Mouse (Mus musculus): ENCODE results near the gene Kif5c.

Kif5c gene

DNA sequence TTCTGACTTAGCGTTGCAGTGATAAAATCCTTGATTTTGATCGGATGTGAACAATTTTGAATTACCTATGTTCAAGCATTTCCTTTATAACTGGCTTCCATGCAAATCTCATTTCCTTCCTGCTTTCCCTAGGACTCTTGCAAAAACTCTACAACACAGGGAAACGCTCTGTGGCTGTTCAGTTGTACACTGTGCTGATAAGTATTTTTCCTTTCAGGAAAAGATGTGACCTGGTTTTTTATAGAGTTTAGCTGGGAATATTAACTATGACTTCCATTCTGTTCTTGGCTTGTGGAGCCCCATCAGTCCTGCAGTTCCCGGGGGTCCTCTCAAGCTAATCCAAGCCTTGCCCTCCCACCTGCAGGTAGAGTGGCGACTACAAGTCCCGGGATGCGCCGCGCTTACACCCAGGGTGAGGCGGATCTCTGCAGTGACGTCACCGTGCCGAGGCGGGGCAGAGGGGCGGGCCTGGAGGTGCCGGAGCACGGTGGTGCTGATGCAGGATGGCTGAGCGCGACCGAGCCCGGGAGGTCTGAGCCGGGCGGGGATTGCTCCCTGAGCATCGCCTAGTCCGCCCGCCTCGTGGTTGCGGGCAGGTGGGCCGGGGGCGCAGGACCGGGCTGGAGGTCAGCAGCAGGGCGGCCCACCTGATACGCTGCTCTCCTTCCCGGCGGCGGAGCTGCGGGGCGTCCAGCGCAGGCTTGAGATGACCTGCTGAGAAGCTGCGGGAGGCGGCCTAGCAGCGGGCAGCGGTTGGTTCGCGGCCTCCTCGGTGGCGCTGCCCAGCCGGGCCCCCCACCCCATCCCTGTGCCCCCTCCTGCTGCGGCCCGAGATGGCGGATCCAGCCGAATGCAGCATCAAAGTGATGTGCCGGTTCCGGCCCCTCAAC, at the start of gene Kif5c:
Kif5c (plus strand) TSS at position 470 of the 890 bp plus-strand sequence.
- peak; percentile 96 for DNase-seq (ENCODE audit: low spot score)

DNA sequence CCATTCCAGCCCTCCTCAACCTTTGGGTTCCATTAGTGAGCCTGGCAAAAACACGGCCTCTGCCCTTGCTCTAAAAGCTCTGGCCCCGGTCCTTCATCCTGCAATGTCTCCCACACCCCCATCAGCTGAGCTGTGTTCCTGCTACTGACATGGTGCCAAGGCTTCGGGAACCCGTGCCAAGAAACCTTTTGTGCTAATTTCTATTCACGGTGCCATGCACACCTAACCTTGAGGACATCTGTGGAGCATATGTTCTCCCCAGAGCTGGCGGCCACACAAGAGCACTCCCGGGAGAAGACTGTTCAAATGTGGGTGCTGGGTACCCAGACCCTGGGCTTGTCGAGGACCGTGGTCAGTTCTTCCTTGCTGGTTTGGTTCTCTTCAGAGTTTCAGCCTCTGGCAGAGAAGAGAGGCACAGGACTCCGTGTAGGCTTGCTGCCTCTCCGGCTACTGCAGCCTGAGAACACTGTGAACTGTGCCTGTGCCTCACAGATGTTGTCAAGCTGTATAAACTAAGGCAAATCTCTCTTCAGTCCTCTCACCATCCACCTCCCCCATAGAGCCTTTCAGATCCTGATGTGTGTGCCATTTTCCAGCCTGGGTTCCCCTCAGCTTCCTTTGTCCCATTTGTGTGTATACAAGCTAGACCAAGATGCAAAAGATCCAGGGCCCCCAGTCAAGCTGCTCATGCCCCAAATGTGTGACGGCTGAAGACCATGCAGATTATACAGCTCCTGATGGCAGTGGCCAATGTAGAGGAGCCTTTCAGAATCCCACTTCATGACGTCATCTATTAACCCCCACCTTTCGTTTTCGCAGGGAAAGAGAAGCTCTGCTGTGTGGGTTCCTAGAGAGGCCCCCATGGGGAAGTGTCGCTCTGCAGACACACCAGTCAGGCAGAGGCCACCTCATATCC, 49.0 kb upstream of the Kif5c start:
- DNase-seq (ENCODE audit: low spot score) = peak; percentile 26

DNA sequence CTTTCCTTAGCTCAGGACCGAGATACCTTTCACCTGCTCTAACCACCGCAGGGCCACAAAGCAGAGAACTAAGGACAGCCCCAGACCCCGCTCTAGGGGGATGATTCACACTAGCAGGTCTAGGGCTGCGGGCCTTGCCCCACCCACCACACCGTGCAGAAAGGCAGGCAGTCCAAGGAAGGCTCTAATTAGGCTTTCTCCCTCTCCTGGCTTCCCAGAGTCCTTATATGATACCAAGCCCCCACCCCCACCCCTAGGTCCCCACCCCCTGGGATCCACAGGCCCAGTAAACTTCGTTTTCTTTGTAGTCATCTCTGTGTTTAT, 48.4 kb upstream of the Kif5c start:
- no peak for DNase-seq (ENCODE audit: low spot score)

- no peak for DNase-seq (ENCODE audit: low spot score)
Observed at GRCm38 (mm10) chr2:49571159-49571920, 47.8 kb upstream of the Kif5c start.

DNA sequence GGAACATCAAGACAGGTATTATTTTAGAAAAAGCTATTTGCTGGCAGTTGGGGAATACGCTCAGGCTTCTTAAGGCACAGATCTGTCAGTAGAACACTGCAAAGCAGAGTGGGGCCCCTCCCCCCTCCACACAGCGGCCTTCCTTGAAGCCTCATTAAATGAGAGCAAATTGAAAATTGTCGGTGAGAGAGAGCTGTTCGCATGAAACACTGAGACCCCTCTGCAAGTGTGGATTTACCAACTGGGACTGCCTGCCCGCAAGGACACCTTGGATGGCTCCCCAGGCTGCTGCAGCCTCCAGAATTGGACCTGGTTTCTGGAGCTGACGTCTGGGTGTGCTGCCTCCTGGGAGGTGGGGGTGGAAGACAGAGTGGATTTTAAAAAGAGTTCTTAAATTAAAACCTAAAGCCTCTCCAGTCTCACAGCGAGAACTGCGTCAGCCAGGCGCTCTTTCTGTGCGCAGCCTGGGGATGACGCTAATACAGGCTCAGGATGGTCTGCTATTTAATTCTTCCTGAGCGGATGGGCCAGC, 46.9 kb upstream of the Kif5c start:
- DNase-seq (ENCODE audit: low spot score) = peak; percentile 23

DNA sequence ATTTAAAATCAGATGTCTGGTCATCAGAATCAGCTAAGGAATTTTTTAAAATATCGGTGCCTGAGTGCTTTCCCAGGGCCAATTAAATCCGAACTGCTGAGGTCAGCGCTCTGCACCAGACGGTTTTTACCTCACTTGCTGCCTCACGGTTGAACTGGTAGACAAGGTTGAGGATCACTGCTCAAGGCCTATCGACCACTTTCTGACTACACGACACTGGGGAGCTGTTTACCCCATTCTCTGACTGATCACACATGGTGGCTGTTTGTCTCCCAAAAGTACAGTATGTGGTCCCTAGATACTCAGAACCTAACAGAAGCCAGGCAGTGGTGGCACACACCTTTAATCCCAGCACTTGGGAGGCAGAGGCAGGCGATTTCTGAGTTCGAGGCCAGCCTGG, 46.4 kb upstream of the Kif5c start:
- DNase-seq (ENCODE audit: low spot score) = no peak

DNA sequence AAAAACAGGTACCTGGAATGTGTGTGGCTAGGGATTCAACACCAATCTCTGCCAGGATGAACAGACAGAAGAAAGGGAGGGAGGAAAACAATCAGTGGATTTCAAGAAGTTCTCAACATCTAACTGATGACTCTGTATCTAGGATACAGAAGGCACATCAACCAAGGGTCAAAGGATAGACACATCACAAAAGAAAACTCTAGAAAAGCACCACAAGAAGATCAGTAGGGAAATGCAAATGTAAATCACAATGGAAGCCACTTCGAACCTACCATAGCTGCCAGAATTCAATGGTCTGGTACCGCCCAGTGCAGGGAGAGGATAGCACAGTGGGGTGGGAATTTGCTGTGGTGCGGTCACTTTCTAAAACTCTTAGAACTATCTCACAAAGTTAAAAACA, 45.8 kb upstream of the Kif5c start:
- DNase-seq (ENCODE audit: low spot score) = no peak

GRCm38 (mm10) chr2:49580585-49580984, 38.5 kb upstream of the Kif5c start:
- no peak for DNase-seq (ENCODE audit: low spot score)

- DNase-seq (ENCODE audit: low spot score) = no peak
Observed at GRCm38 (mm10) chr2:49582546-49582945, 36.6 kb upstream of the Kif5c start.

- no peak for DNase-seq (ENCODE audit: low spot score)
Observed at GRCm38 (mm10) chr2:49583311-49583710, 35.8 kb upstream of the Kif5c start.

- no peak for DNase-seq (ENCODE audit: low spot score)
Observed at GRCm38 (mm10) chr2:49590450-49590849, 28.6 kb upstream of the Kif5c start.

DNA sequence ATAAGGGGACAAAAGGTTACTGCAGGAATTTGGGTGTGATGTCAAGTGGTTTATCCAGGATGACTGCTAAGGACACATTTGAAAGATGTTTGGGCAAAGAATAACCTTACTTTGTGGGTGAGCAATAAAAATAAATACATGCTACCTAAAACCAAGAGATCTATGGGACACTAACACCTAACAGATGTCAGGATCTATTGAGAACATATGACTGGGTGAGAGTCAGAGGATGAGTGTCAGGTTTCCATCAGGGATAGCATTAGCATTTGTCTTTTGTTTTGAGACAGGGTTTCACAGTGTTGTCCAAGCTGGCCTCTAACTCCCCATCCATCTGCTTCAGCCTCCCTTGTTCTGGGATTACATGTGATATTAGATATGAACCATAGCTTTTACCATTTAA, 26.2 kb upstream of the Kif5c start:
- peak; percentile 47 for DNase-seq (ENCODE audit: low spot score)

DNA sequence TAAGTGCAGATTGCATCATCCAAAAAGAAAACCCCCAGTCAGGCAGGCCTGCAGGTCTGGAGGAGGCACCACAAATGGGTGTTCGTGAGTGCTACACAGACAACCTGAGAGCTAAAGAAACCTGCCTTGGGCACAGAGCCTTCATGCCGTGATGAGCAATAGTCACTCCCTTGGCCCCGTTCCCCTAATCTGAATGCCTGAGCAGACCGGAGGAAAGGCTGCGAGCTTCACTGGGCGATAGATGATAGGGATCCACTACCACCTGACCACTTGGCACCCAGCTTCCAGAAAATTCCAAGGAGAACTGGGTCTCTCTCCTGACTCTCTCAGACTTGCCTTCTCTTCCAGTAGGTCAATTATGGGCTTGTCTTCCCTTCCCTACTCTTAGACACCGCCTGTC, 24.2 kb upstream of the Kif5c start:
- no peak for DNase-seq (ENCODE audit: low spot score)

GRCm38 (mm10) chr2:49596318-49596717, 22.8 kb upstream of the Kif5c start:
- no peak for DNase-seq (ENCODE audit: low spot score)

GRCm38 (mm10) chr2:49600021-49600681, 18.9 kb upstream of the Kif5c start:
- DNase-seq (ENCODE audit: low spot score) = peak; percentile 12

- no peak for DNase-seq (ENCODE audit: low spot score)
Observed at GRCm38 (mm10) chr2:49602791-49603349, 16.2 kb upstream of the Kif5c start.

- no peak for DNase-seq (ENCODE audit: low spot score)
Observed at GRCm38 (mm10) chr2:49609611-49610010, 9.5 kb upstream of the Kif5c start.

DNA sequence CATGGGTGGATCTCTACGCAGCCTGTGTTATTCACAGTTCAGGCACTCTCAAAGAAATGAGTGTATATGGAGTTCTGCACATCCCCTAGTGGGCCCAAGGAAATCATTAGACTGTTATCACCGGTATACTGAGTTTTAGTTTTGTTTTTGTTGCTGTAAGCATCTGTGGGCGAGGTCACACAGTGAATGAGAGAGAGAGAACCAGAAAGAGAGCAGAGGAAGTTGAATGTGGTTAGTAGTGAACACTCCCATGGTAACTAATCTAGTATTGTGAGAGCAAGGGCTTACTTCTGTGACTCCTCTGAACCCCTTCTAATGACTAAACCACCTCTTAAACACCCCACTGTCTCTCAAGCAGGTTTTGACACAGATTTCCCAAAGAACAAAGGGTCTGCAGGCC, 2.3 kb upstream of the Kif5c start:
- DNase-seq (ENCODE audit: low spot score) = no peak

DNA sequence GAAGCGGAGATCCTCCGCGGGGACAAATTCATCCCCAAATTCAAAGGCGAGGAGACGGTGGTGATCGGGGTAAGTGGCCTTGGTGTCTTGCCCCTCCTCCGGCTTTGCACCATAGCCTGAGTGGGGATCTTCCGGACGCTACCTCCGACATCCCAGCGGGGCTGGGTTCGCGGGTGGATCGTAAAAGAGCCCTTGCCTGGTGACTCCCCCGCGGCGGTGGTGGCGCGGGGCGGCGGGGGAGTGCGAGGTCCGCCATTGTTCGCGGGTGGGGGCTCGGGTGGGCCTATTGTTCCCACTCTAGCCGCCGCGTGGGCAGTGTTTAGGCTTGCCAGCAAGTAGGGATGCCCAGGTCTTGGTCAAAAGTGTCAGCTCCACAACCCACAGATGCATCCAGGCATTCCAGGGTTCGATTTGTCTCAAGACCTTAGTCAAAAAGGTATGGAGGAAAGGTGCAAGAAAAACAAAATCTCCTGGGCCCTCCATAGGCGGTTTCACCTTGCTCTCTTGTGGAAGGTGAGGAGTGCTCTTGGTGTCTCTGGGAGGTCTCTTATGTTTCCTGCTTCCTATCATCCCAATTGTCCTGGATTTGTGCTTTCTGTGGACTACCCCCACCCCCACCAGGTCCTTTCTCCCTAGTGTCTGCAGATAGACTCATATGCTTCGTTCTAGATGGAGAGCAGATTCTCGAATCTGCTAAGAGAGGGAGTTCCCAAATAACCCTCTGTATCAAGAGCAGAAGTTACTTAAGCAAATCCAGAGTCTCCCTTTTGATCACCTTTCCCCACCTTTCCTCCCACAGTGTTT, 823 bp downstream of the Kif5c start:
- DNase-seq (ENCODE audit: low spot score) = peak; percentile 18

DNA sequence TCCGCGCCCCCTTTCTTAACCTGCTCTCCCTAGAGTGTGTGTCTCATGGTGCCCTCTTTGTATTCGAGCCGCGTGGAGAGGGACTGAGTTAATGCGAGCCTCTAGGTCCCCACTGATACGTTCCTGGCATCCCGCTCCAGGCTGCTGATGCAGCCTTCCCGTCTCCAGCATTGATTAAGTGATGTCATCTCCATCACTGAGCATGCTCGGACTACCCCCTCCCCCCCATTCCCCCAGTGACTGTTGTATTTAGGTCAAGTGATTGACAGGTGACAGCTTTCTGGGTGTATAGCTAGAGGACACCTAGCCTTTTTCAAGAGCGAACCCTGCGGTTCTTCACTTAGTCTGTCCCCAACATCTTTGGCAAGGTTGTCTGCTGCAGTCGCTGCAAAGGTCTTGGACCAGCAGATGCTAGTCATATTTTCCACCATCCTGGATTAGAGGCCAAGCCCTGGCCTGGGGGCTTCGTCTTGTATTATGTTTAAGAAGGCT, 1.6 kb downstream of the Kif5c start:
- peak; percentile 60 for DNase-seq (ENCODE audit: low spot score)
